Mouse (Mus musculus): Measurements from ENCODE around the gene A930033H14Rik.

GRCm38 (mm10) chr10:69193721-69194120 lies 19.2 kb downstream of the A930033H14Rik start:
- TF ChIP-seq POLR2A (IDR thresholded peaks at IDR 0.05; ENCODE audit: borderline replicate concordance, control insufficient read depth, low read depth, low read length): no peak
- TF ChIP-seq CTCF (IDR thresholded peaks at IDR 0.05; ENCODE audit: control insufficient read depth, insufficient read depth, low read length): no peak
